Mouse (Mus musculus) kidney, embryonic 15.5 days (tissue): ENCODE results near the gene Actl7a. TPM values are rescaled to one million over a fixed set of nuclear protein-coding genes. Genes with fewer than 3 reads are reported as not detected.

Source experiments
- ATAC-seq: fragments of 200-750 bp; cut with Nextera tagmentation; replicated peaks from 2 replicates; pipeline ENCODE4 v1.8.0; 2017; ENCODE audit warnings: moderate TSS enrichment; ENCODE audit not compliant: low FRiP score
- H3K27ac ChIP-seq: fragments of 300-500 bp; sonication (generic); 2 replicates; pipeline ENCODE4 v1.5.1; 2015; ENCODE audit warnings: mild to moderate bottlenecking, inconsistent platforms
- H3K27me3 ChIP-seq: fragments of 300-500 bp; sonication (generic); 2 replicates; pipeline ENCODE4 v1.6.1; 2015; ENCODE audit warnings: inconsistent platforms
- H3K36me3 ChIP-seq: fragments of 300-500 bp; sonication (generic); 2 replicates; pipeline ENCODE4 v1.6.1; 2015; ENCODE audit warnings: inconsistent platforms
- H3K4me1 ChIP-seq: fragments of 300-500 bp; sonication (generic); 2 replicates; pipeline ENCODE4 v1.6.1; 2015; ENCODE audit warnings: inconsistent platforms
- H3K4me2 ChIP-seq: fragments of 300-500 bp; sonication (generic); 2 replicates; pipeline ENCODE4 v1.6.1; 2015; ENCODE audit warnings: moderate library complexity, mild to moderate bottlenecking, inconsistent platforms
- H3K4me3 ChIP-seq: fragments of 300-500 bp; sonication (generic); replicated peaks from 2 replicates; pipeline ENCODE4 v1.5.1; 2015; ENCODE audit warnings: mild to moderate bottlenecking, inconsistent platforms
- H3K9ac ChIP-seq: fragments of 300-500 bp; sonication (generic); 2 replicates; pipeline ENCODE4 v1.6.1; 2015; ENCODE audit warnings: mild to moderate bottlenecking, inconsistent platforms
- H3K9me3 ChIP-seq: fragments of 300-500 bp; sonication (generic); replicated peaks from 2 replicates; pipeline ENCODE4 v1.6.1; 2016; ENCODE audit warnings: inconsistent platforms
- WGBS: fragments of 180-500 bp; shearing (Covaris S2); methylation state at CpG from one replicate; pipeline ENCODE4 v1.1.7; 2015; ENCODE audit warnings: mixed read lengths; 5-methylcytosine and 5-hydroxymethylcytosine counted together
- polyA plus RNA-seq: library from polyadenylated mRNA; unstranded; fragments of >200 nt; fragmentation: Nextera tagmentation; extraction: Ambion mirVana; gene quantifications from 2 replicates; pipeline ENCODE4 v1.2.1, GENCODE M21; 2015

The Actl7a gene
- polyA plus RNA-seq, 1 experiment from 2014 or later = not detected

DNA sequence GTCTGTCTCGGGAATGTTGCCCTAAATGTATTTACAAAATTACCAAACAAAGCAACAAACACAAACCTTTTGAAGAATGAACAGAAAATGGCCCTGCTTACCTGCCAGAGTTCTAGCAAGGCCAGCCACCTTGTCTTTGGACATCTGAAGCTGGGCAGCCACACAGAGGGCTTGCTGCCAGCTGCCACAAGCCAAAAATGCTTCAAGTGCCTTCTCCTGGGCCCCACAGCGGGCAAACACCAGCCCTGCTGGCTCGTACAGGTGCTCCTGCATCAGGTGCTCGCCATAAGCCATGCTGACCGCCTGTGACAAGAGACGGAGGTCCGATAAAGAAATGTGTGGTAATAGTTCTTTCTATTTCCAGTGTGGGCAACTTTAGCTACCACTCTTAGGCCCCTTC is 25.7 kb downstream of the Actl7a start:
- H3K36me3 ChIP-seq = peaks cover 97% of the 10 kb centered on the region
- no peak overlapping the region for H3K9ac ChIP-seq
- no peaks in the 10 kb centered on the region for H3K9me3 ChIP-seq
- no peaks in the 10 kb centered on the region for H3K27me3 ChIP-seq
- no peak overlapping the region for H3K4me2 ChIP-seq
- 94% methylated on average over 7 of the region's 7 CpGs for WGBS
- no peaks in the 10 kb centered on the region for H3K4me1 ChIP-seq
- H3K27ac ChIP-seq = no peak overlapping the region
- no peak for ATAC-seq
- H3K4me3 ChIP-seq = no peak overlapping the region

- no peaks in the 10 kb centered on the region for H3K27me3 ChIP-seq
- H3K4me1 ChIP-seq = no peaks in the 10 kb centered on the region
- H3K27ac ChIP-seq = no peak overlapping the region
- ATAC-seq = no peak
- H3K4me2 ChIP-seq = no peak overlapping the region
- no peak overlapping the region for H3K9ac ChIP-seq
- no peaks in the 10 kb centered on the region for H3K9me3 ChIP-seq
- 67% methylated on average over 1 of the region's 1 CpGs for WGBS
- no peak overlapping the region for H3K4me3 ChIP-seq
- H3K36me3 ChIP-seq = peaks cover 95% of the 10 kb centered on the region
These were observed 27.9 kb downstream of the Actl7a start for GRCm38 (mm10) chr4:56771065-56771464.

GRCm38 (mm10) chr4:56791373-56791772 is 48.2 kb downstream of the Actl7a start:
- Histone ChIP-seq H3K4me2 (no peak overlapping the region), H3K36me3 (peaks cover 93% of the 10 kb centered on the region), H3K9me3 (no peaks in the 10 kb centered on the region), H3K4me3 (no peak overlapping the region), H3K4me1 (no peaks in the 10 kb centered on the region), H3K9ac (no peak overlapping the region), H3K27me3 (no peaks in the 10 kb centered on the region), H3K27ac (no peak overlapping the region)
- ATAC-seq = no peak
- 53% methylated on average over 1 of the region's 1 CpGs for WGBS

Other genes starting within 250 kb of the Actl7a start
- not detected in 2 replicates for gene Gm26657, start 3.3 kb upstream of the Actl7a start, polyA plus RNA-seq
- not detected in 2 replicates for gene Actl7b, start 2.0 kb upstream of the Actl7a start, polyA plus RNA-seq
- 44.1 and 44.8 TPM in 2 replicates for gene Elp1, start 58.9 kb downstream of the Actl7a start, polyA plus RNA-seq
- 19.8 and 20.4 TPM in 2 replicates for gene Fam206a, start 58.9 kb downstream of the Actl7a start, polyA plus RNA-seq
- 39.5 and 41.9 TPM in 2 replicates for gene Ctnnal1, start 121.8 kb downstream of the Actl7a start, polyA plus RNA-seq
- 10.5 and 11.8 TPM in 2 replicates for gene Tmem245, start 204.0 kb downstream of the Actl7a start, polyA plus RNA-seq
- gene Frrs1l, start 247.0 kb downstream of the Actl7a start, polyA plus RNA-seq = 0.30 and 0.39 TPM in 2 replicates